Mouse (Mus musculus): ENCODE results near the gene Cfap97. TPM values are rescaled to one million over a fixed set of nuclear protein-coding genes. Genes with fewer than 3 reads are reported as not detected.

Gene Cfap97
- polyA plus RNA-seq, 1 experiment: 2.9 TPM

DNA sequence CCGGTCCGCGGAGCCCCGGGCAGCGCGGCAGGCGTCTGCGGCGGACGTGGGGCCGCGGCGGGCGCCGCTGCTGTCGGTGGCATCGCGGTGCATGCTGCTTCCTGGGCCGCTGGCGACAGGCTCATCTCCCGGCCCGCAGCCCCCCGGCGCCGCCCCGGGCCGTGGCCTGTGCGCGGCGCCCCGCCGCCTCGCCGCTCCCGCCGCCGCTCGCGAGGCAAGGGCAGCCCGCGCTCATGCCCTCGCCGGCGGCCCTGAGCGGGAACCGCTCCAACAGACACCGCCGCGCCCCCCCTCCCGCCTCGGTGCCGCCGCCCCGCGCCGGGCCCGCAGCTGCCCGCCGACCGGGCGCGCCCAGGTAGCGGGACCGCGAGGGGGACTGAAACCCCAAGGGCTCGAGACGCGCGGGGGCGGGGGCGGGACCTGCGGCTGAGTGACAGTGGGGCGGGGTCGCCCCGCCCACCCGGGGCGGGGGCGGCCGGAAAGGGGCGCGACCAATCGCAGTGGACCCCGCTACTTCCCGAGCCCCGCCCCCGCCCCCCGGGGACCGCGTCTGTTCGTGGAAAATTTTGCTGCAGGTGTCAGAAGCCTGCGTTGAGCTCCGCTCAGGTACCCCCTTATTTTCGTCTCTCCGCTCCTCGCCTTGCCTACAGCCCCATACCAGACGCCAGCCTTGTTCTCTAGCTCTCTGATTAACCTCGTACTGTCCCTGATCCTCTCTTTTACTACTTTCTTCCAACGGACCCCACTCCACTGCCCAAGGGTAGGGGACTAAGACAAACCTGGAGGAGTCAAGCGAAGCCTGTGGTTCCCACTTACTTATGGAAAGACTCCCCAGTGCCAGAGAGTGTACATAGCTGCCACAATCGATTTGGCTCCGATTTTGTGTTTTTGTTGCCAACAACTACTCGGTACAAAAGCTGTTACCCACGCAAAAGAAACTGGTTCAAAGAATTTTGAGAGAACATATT, 777 bp downstream of the Cfap97 start, which contains the start of gene Snx25:
Snx25 (minus strand) TSS at position 96 of the 968 bp plus-strand sequence.
- DNase-seq (ENCODE audit: low read depth, low spot score): no peak
- 2% methylated on average over 83 of the region's 103 CpGs for WGBS

GRCm38 (mm10) chr8:46153042-46153441, 1.5 kb downstream of the Cfap97 start:
- WGBS: 4% methylated on average over 2 of the region's 2 CpGs

DNA sequence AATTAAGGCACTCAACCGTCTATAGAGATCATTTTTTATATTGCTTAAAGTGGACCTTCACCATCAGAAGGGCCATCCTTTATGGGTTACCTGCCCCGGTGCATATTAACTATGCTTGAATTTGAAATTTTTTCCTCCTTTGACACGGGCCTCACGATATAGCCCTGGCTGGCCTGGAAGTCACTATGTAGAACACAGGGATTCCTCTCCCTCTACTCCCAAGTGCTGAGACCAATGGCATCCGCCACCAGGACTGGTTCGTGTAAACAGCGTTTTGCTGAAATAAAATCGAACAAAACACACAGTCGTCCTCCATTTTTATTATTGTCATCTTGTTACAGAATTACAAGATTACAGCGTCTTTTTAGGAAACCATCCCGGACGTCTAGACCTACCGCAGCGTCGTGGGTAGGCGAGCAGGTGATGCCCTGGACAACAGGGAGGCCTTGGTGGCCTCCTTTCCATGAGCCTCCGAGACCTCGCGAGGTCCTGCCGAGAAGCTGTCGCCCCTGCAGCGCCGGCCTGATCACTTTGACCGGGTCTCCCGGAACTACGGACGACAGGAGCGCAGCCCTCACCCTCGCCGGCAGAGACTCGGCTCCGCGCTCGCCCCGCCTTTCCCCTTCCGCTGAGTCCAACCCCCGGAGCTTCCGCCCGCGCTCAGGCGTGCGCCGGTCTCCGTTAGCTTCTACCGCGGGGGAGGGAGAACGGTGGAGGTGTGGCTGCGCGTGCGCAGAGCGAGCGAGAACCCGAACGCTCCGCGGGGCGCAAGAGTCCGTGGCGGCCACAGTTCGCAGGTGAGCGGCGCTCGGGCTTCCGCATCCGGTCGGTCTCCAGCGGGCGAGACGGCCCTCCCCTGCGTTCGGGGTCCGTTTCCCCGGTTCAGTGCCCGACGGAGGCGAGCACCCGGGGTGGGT, 11.6 kb downstream of the Cfap97 start:
- WGBS: under 1% methylated on average over 77 of the region's 77 CpGs

More at GRCm38 (mm10) chr8:46153042-46153441, 1.5 kb downstream of the Cfap97 start:
- no peak for DNase-seq (ENCODE audit: low read depth, low spot score)

DNA sequence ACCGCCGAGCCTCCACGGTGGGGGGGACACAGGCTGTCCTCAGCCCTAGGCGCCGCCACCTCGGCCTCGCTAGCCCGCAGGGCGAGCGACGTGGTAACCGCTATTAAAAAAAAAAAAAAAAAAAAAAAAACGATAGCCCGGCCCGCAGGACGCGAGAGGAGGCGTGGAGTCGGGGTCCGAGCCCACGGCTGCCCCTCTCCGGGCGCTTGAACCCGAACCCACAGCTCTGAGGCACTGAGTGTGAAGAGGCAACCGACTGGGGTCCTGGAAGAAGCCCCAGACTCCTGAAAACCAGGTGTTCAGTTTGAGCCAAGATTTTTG, 12.3 kb downstream of the Cfap97 start:
- no peak for DNase-seq (ENCODE audit: low read depth, low spot score)
- WGBS: under 1% methylated on average over 25 of the region's 25 CpGs

More for the DNA sequence above, 11.6 kb downstream of the Cfap97 start:
- DNase-seq (ENCODE audit: low read depth, low spot score): peak; percentile 87

DNA sequence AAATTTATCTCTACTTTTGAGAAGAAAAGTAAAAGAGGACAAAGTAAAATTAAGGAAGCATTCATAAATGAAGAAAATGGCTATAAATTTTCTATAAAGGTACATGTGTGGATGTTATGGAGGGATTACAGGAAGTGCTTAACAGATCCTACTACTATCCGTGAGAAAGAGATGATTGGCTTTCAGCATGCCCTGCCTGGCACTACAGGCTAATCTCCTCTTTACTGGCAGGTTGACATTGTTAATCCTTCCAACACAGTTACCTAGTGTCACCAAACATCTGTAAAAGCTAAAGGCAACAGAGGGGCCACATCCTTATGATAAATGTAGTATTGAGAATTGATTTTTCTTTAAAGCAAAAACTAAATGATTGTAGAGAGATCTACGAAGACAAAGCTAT, 22.1 kb downstream of the Cfap97 start:
- WGBS: 89% methylated on average over 2 of the region's 2 CpGs
- no peak for DNase-seq (ENCODE audit: low read depth, low spot score)

DNA sequence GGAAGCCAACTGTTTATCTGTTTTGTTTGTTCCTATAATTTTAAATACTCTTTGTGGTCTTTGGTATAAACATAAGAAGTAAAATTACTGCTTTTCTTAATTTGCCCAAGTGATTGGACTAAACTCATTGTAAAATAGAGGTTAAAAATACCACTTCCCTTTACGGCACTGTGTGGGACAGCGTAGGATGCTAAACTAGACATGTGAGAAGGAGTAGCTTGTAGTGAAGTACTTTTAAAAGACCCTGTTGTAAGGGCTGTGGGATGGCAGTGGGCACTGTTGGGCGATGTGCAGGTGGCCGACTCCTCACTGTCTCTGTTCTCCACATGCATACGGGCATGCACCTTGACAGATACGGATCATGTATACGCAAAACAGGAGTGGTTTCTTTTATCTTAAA, 28.6 kb downstream of the Cfap97 start:
- 95% methylated on average over 7 of the region's 7 CpGs for WGBS
- no peak for DNase-seq (ENCODE audit: low read depth, low spot score)

DNA sequence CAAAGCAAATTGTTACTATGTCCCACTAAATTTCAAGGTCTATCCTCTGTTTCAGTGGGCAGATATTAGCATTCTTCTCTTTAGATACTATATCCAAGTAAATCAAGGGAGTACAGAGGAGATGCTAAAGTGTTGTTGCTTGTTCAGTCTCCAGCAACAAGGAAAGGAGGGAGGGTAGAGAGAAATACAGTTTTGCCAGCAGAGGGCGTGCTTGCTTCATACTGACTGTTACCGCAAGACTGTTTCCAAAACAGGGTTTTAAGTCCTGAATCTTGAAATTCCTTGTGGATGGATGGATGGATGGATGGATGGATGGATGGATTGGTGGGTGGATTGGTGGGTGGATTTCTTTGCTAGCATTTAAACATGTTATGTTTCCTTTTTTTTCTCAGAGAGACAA, 33.8 kb downstream of the Cfap97 start:
- WGBS: 14% methylated on average over 2 of the region's 2 CpGs

DNA sequence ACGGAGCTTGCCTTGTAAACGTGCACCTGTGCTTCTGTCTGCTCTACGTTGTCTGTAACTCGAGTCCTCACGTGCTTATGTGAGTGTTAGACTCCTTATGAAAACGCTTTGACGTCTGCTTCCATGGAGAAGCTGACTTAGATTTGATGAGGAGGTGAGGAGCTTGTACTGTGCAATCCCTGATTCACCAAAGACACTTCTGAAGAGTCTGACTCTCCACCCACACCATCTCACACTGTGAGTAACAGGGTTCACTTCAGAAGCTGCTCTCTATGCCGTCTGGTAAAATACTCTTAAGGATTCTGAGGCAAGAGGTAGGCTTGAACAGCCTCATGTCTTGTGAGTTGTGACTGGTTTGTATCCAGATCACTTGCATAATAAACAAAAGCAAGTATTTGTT, 41.5 kb downstream of the Cfap97 start:
- no peak for DNase-seq (ENCODE audit: low read depth, low spot score)
- 88% methylated on average over 8 of the region's 8 CpGs for WGBS

More for the DNA sequence above, 33.8 kb downstream of the Cfap97 start:
- DNase-seq (ENCODE audit: low read depth, low spot score): no peak

- WGBS: 93% methylated on average over 3 of the region's 3 CpGs
These were observed 45.3 kb downstream of the Cfap97 start for GRCm38 (mm10) chr8:46196877-46197276.

GRCm38 (mm10) chr8:46197673-46198072, 46.1 kb downstream of the Cfap97 start:
- WGBS: 88% methylated on average over 5 of the region's 5 CpGs
- DNase-seq (ENCODE audit: low read depth, low spot score): no peak

More at GRCm38 (mm10) chr8:46196877-46197276, 45.3 kb downstream of the Cfap97 start:
- DNase-seq (ENCODE audit: low read depth, low spot score): no peak

- DNase-seq (ENCODE audit: low read depth, low spot score): no peak
- 94% methylated on average over 6 of the region's 6 CpGs for WGBS
These were observed 50.8 kb downstream of the Cfap97 start for GRCm38 (mm10) chr8:46202350-46202749.

DNA sequence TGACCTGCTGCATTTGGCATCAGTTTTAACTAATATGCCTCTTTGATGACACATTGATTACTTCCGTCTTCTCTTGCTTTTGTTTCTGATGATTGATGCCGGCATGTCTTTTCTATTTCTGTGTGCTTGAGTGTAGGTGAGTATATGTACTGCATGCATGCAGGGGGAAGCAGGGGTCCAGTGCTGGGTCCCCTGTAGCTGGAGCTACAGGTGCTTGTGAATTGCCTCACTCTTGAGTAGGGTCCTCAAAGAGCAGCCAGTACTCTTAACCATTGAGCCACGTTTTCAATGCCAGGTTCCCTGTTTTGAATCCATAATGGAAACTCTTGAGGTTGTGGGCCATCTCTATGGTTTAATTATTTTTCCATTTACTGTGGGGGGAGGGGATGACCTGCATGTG, 52.7 kb downstream of the Cfap97 start:
- 86% methylated on average over 3 of the region's 3 CpGs for WGBS
- no peak for DNase-seq (ENCODE audit: low read depth, low spot score)

GRCm38 (mm10) chr8:46204974-46205640, 53.5 kb downstream of the Cfap97 start:
- 74% methylated on average over 9 of the region's 9 CpGs for WGBS
- no peak for DNase-seq (ENCODE audit: low read depth, low spot score)

DNA sequence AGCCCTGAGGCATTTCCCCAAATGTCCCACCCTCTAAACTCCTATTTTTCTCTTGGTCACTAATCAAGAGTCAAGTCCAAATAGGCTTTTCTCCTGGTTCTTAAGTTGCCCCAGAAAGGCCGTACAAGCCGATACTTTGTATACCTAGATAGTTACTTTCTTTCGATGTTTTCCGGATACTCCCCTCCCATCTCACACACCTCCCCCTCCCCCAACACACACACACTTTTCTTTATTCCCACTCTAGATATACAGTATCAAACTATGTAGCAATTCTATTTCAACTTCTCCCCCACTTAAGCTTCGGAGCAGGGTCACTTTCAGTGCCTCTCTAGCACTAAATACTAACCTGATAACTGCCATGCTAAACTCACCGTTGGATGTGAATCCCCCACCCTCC, 54.5 kb downstream of the Cfap97 start:
- WGBS: 93% methylated on average over 6 of the region's 6 CpGs
- DNase-seq (ENCODE audit: low read depth, low spot score): no peak

DNA sequence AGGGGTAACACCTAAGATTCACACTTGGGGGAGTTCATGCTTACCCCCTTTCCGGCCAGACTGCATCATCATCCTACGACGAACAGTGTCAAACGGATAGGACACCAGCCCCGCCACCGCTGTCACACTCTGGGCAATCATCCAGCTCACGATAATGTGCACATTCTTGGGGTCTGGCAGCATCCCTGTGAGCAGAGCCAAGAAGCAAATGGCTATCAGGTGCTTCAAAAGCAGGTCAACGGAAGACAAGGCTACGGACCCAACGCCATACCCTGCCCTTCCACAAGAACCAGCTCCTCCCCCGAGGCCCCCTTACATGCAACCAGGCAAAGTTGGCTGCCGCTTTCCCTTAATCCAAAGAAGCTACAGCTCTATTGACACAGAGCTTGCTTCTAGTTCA, 56.8 kb downstream of the Cfap97 start:
- no peak for DNase-seq (ENCODE audit: low read depth, low spot score)
- WGBS: 80% methylated on average over 12 of the region's 12 CpGs

GRCm38 (mm10) chr8:46209057-46209456, 57.5 kb downstream of the Cfap97 start:
- DNase-seq (ENCODE audit: low read depth, low spot score): no peak
- WGBS: 86% methylated on average over 15 of the region's 15 CpGs

- DNase-seq (ENCODE audit: low read depth, low spot score): no peak
- WGBS: 1% methylated on average over 84 of the region's 84 CpGs
These were observed 59.1 kb downstream of the Cfap97 start, which contains the start of gene Slc25a4 for GRCm38 (mm10) chr8:46210404-46211315. TSS of gene Slc25a4 (minus strand) at chr8:46211284.

GRCm38 (mm10) chr8:46211611-46212071, 60.1 kb downstream of the Cfap97 start:
- no peak for DNase-seq (ENCODE audit: low read depth, low spot score)
- 23% methylated on average over 13 of the region's 13 CpGs for WGBS

Data from large intestine, adult 2 months (tissue).